Mouse (Mus musculus): ENCODE data around the gene Tbc1d19.

Gene Tbc1d19

GRCm38 (mm10) chr5:53950189-53950588 is 140.8 kb downstream of the Tbc1d19 start:
- in situ Hi-C loops (cut with MseI, MboI): no loop called here

GRCm38 (mm10) chr5:53953216-53953615 is 143.8 kb downstream of the Tbc1d19 start:
- in situ Hi-C loops (cut with MseI, MboI): no loop called here
